Comparison of ENCODE assay signal across 9 mouse cellular contexts in the genomic region with DNA sequence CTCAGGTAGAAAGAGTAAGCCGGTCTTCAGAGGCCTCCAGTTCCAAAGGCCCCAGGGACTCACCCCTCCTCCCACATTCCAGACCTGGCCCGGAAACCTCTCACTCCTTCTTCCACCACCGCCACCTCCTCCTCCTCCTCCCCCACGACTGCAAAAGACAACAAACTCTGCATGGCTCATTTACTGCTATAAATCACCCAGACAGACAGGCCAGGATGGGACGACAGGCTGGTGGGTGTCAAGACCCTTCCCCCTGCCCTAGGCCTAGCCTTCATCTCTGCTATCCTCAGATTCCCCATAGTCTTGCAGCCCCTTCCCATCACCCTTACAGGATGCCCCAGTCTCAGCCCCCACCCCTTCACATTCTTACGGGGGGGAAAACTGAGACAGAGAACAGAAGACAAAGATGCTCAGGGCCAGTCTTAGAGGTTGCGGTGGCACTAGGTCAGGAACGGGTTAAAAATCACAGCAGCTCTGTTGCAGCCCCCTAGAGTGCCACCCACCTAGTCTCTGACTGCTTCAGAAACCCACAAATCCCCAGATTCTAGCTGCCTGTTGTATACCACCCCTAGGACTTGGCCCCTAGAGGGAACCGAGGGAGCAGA. TPM values are rescaled to one million over a fixed set of nuclear protein-coding genes. Genes with fewer than 3 reads are reported as not detected.
DNase-seq lines count a peak whose midpoint lies in the region; ATAC-seq and TF ChIP-seq lines count a peak whose summit lies in the region.
"Had no signal": no experiment of that assay in that cellular context is flagged by ENCODE, and none has a peak within 500 bp of the region (broad histone marks: within the 10 kb centered on the region; RNA-seq: fewer than 3 reads in every experiment).

No protein-coding gene starts in this region.

- no peak for ATAC-seq in hindbrain, embryonic 16.5 days

- H3K27me3 ChIP-seq in E14TG2a.4 (ENCODE audit: insufficient read depth, low read length) = peaks cover 33% of the 10 kb centered on the region
- H3K27me3 ChIP-seq in hindbrain, embryonic 16.5 days (replicated peaks; ENCODE audit: control insufficient read depth, insufficient read depth, low read length) = no peaks in the 10 kb centered on the region

- H3K4me3 ChIP-seq in E14TG2a.4 (replicated peaks; ENCODE audit: low read length) = peak overlapping the region; percentile 61
- no peak overlapping the region for H3K4me3 ChIP-seq in hindbrain, embryonic 16.5 days (ENCODE audit: low read length)
- H3K4me3 ChIP-seq: erythroblast, embryonic 14.5 days had no signal

- DNase-seq in embryo, embryonic 10.5 days (ENCODE audit: low spot score) = peak; percentile 79
- peak; percentile 54 for DNase-seq in lung, postnatal 36 days
- DNase-seq in urinary bladder, adult 18-20 months (ENCODE audit: low spot score in 2 of 2) = no peak
- DNase-seq in thymus, postnatal 10 days (ENCODE audit: low spot score in 2 of 2) = no peak
- no peak for DNase-seq in adrenal gland, adult 8-10 months
- DNase-seq: right cerebral cortex, postnatal 4 days had no signal

- H3K4me1 ChIP-seq in E14TG2a.4 (replicated peaks; ENCODE audit: low read depth, low read length) = peaks cover 56% of the 10 kb centered on the region
- peaks cover 61% of the 10 kb centered on the region for H3K4me1 ChIP-seq in hindbrain, embryonic 16.5 days (ENCODE audit: control insufficient read depth, insufficient read depth, low read depth, low read length)

- no peak overlapping the region for H3K4me2 ChIP-seq in hindbrain, embryonic 16.5 days (ENCODE audit: low read length)

- WGBS in hindbrain, embryonic 16.5 days = 12% methylated on average over 9 of the region's 9 CpGs

- H3K9ac ChIP-seq in hindbrain, embryonic 16.5 days (ENCODE audit: low read depth, low read length) = no peak overlapping the region

- no peak for TF ChIP-seq CTCF in E14TG2a.4 (conservative IDR thresholded peaks at IDR 0.05; ENCODE audit: low read length)

- no peaks in the 10 kb centered on the region for H3K36me3 ChIP-seq in E14TG2a.4 (ENCODE audit: insufficient read depth, low read length)
- no peaks in the 10 kb centered on the region for H3K36me3 ChIP-seq in hindbrain, embryonic 16.5 days (ENCODE audit: control insufficient read depth, insufficient read depth, low read length)

- no peaks in the 10 kb centered on the region for H3K9me3 ChIP-seq in E14TG2a.4 (ENCODE audit: low read length)
- no peaks in the 10 kb centered on the region for H3K9me3 ChIP-seq in hindbrain, embryonic 16.5 days (ENCODE audit: control insufficient read depth, low read length)

- peak overlapping the region; percentile 32; the same call in 1 of the 2 replicates for H3K27ac ChIP-seq in hindbrain, embryonic 16.5 days (ENCODE audit: low read depth, low read length)

RNA-seq across cellular contexts. Expression of a gene that starts 10.8 kb away (rescaled TPM):
- polyA plus RNA-seq in hindbrain, embryonic 16.5 days (2015; fragmentation: Nextera tagmentation; extraction: Ambion mirVana) = 10.0 and 13.0 TPM in 2 replicates
- 10 to 100 TPM; 25.0 to 41.2 (median 29.8) TPM for total RNA-seq in adrenal gland, adult 8-10 months (2022)
- polyA plus RNA-seq: erythroblast, embryonic 14.5 days had no signal

RNA-seq across cellular contexts. Expression of a gene that starts 20.0 kb away (rescaled TPM):
- polyA plus RNA-seq in hindbrain, embryonic 16.5 days (2015; fragmentation: Nextera tagmentation; extraction: Ambion mirVana) = 1.3 and 2.7 TPM in 2 replicates
- total RNA-seq in adrenal gland, adult 8-10 months (2022) = under 1 TPM in 1 of 4 experiments, not detected in 3; 0.74 TPM
- polyA plus RNA-seq: erythroblast, embryonic 14.5 days had no signal

RNA-seq across cellular contexts. Expression of a gene that starts 30.1 kb away (rescaled TPM):
- polyA plus RNA-seq in hindbrain, embryonic 16.5 days (2015; fragmentation: Nextera tagmentation; extraction: Ambion mirVana) = 53.2 and 55.0 TPM in 2 replicates
- 1 to 10 TPM in 1 of 4 experiments, under 1 TPM in 3; 0.31 to 2.2 (median 0.74) TPM for total RNA-seq in adrenal gland, adult 8-10 months (2022)

Comparison
In these comparisons a context has a peak if more than half of its experiments do, and no peak if none do; other contexts are left out.
1. DNase-seq: peak in embryo, embryonic 10.5 days (single experiment) and lung, postnatal 36 days (single experiment); none in urinary bladder, adult 18-20 months (0 of 2), thymus, postnatal 10 days (0 of 2) and adrenal gland, adult 8-10 months (single experiment).